ENCODE assay signal across 10 mouse cellular contexts in the genomic region with DNA sequence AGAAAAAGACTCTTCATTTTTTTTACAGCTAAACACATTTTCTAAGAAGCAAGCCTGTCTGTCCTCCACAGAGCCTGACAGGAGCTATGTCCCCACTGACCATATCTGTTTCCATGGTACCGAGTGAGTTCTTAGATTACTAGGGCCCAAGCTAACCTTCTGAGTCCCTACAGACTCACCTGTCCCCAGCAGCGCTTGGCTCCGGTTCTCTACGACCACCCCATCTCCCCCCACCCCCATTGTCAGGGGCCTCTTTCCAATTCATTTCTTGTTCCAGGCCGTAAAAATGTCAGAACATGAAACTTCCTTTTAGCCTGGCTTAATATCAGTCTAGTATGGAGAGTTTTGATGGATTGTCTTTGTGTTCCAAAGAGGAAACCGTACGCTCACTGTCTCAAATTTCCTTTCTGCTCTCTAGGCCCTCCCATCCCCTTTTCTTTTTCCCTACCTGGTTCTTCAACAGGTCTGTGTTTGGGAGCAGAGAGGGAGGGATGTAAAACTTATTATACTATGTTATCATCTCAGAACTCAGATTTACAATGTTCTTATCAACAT.
DNase-seq lines count a peak whose midpoint lies in the region; ATAC-seq lines count a peak whose summit lies in the region.
"Had no signal": no experiment of that assay in that cellular context is flagged by ENCODE, and none has a peak within 500 bp of the region (broad histone marks: within the 10 kb centered on the region; RNA-seq: fewer than 3 reads in every experiment).

No protein-coding gene starts in this region.

- no peaks in the 10 kb centered on the region for H3K27me3 ChIP-seq in heart, embryonic 15.5 days
- H3K27me3 ChIP-seq in embryonic facial prominence, embryonic 14.5 days (replicated peaks; ENCODE audit: control insufficient read depth, insufficient read depth, low read length), result no peaks in the 10 kb centered on the region
- no peaks in the 10 kb centered on the region for H3K27me3 ChIP-seq in hindbrain, embryonic 14.5 days (ENCODE audit: control insufficient read depth, insufficient read depth, low read length)
- no peaks in the 10 kb centered on the region for H3K27me3 ChIP-seq in midbrain, embryonic 16.5 days (ENCODE audit: control insufficient read depth, insufficient read depth, low read depth, low read length)
- H3K27me3 ChIP-seq: heart, embryonic 12.5 days had no signal

- peak overlapping the region; percentile 15; the same call in 1 of the 2 replicates for H3K27ac ChIP-seq in heart, embryonic 15.5 days
- H3K27ac ChIP-seq in embryonic facial prominence, embryonic 14.5 days (replicated peaks; ENCODE audit: low read depth, low read length), result peak overlapping the region; percentile 97
- peak overlapping the region; percentile 97 for H3K27ac ChIP-seq in hindbrain, embryonic 14.5 days
- peak overlapping the region; percentile 97 for H3K27ac ChIP-seq in midbrain, embryonic 16.5 days (ENCODE audit: low read length)

- H3K9me3 ChIP-seq in heart, embryonic 15.5 days (replicated peaks), result no peaks in the 10 kb centered on the region
- H3K9me3 ChIP-seq in embryonic facial prominence, embryonic 14.5 days (ENCODE audit: control insufficient read depth, low read length), result no peaks in the 10 kb centered on the region
- no peaks in the 10 kb centered on the region for H3K9me3 ChIP-seq in hindbrain, embryonic 14.5 days (ENCODE audit: control insufficient read depth, low read length)
- no peaks in the 10 kb centered on the region for H3K9me3 ChIP-seq in midbrain, embryonic 16.5 days (replicated peaks; ENCODE audit: control insufficient read depth, low read length, poor library complexity, severe bottlenecking)
- H3K9me3 ChIP-seq: heart, embryonic 12.5 days had no signal

- no peak for DNase-seq in heart, postnatal 4 days
- peak; percentile 66 for DNase-seq in embryonic facial prominence, embryonic 14.5 days (ENCODE audit: low spot score)
- no peak for DNase-seq in hindbrain, embryonic 14.5 days (ENCODE audit: low spot score)
- DNase-seq in ovary, postnatal 14 days (ENCODE audit: low spot score), result no peak
- no peak for DNase-seq in gastrocnemius, postnatal 4 days (ENCODE audit: low spot score in 2 of 2)
- DNase-seq in cerebellum, postnatal 25 days, result no peak
- DNase-seq: liver, postnatal 0 days had no signal

- H3K36me3 ChIP-seq in heart, embryonic 15.5 days, result no peaks in the 10 kb centered on the region
- no peaks in the 10 kb centered on the region for H3K36me3 ChIP-seq in embryonic facial prominence, embryonic 14.5 days (ENCODE audit: control insufficient read depth, insufficient read depth, low read length)
- no peaks in the 10 kb centered on the region for H3K36me3 ChIP-seq in hindbrain, embryonic 14.5 days (replicated peaks; ENCODE audit: control insufficient read depth, insufficient read depth)
- no peaks in the 10 kb centered on the region for H3K36me3 ChIP-seq in midbrain, embryonic 16.5 days (ENCODE audit: control insufficient read depth, insufficient read depth, low read length)
- H3K36me3 ChIP-seq: heart, embryonic 12.5 days had no signal

- H3K4me2 ChIP-seq in heart, embryonic 15.5 days, result no peak overlapping the region
- peak overlapping the region; percentile 82 for H3K4me2 ChIP-seq in embryonic facial prominence, embryonic 14.5 days (ENCODE audit: low read depth, low read length)
- H3K4me2 ChIP-seq in hindbrain, embryonic 14.5 days (replicated peaks), result peak overlapping the region; percentile 62
- peak overlapping the region; percentile 79 for H3K4me2 ChIP-seq in midbrain, embryonic 16.5 days (ENCODE audit: low read length)

- H3K4me3 ChIP-seq in heart, embryonic 15.5 days, result no peak overlapping the region
- no peak overlapping the region for H3K4me3 ChIP-seq in embryonic facial prominence, embryonic 14.5 days (ENCODE audit: low read depth, low read length)
- H3K4me3 ChIP-seq in hindbrain, embryonic 14.5 days (replicated peaks; ENCODE audit: low read length), result 0 out of 2 replicates have a peak overlapping the region, but pooled peaks have one; percentile 14
- peak overlapping the region; percentile 29 for H3K4me3 ChIP-seq in midbrain, embryonic 16.5 days (ENCODE audit: low read depth, low read length)

- H3K9ac ChIP-seq in heart, embryonic 15.5 days, result no peak overlapping the region
- H3K9ac ChIP-seq in embryonic facial prominence, embryonic 14.5 days (ENCODE audit: low read depth, low read length), result peak overlapping the region; percentile 17; the same call in 1 of the 2 replicates
- H3K9ac ChIP-seq in hindbrain, embryonic 14.5 days, result peak overlapping the region; percentile 71
- H3K9ac ChIP-seq in midbrain, embryonic 16.5 days (ENCODE audit: low read depth, low read length), result peak overlapping the region; percentile 83
- H3K9ac ChIP-seq: liver, postnatal 0 days had no signal

- ATAC-seq in heart, embryonic 15.5 days (replicated peaks; ENCODE audit: insufficient number of reproducible peaks, insufficient read depth, low FRiP score, low read depth), result no peak
- no peak for ATAC-seq in embryonic facial prominence, embryonic 14.5 days (ENCODE audit: low read depth)
- no peak for ATAC-seq in hindbrain, embryonic 14.5 days (ENCODE audit: low FRiP score)
- no peak for ATAC-seq in midbrain, embryonic 16.5 days
- ATAC-seq: liver, postnatal 0 days had no signal

- H3K4me1 ChIP-seq in heart, embryonic 15.5 days (replicated peaks), result peaks cover 27% of the 10 kb centered on the region
- H3K4me1 ChIP-seq in embryonic facial prominence, embryonic 14.5 days (ENCODE audit: control insufficient read depth, insufficient read depth, low read length), result peaks cover 32% of the 10 kb centered on the region
- peaks cover 40% of the 10 kb centered on the region for H3K4me1 ChIP-seq in hindbrain, embryonic 14.5 days (replicated peaks; ENCODE audit: control insufficient read depth, insufficient read depth, low read length)
- H3K4me1 ChIP-seq in midbrain, embryonic 16.5 days (ENCODE audit: control insufficient read depth, insufficient read depth, low read length), result peaks cover 43% of the 10 kb centered on the region

- 62% methylated on average over 7 of the region's 7 CpGs for WGBS in heart, embryonic 15.5 days
- WGBS in embryonic facial prominence, embryonic 14.5 days, result 27% methylated on average over 7 of the region's 7 CpGs
- 33% methylated on average over 7 of the region's 7 CpGs for WGBS in hindbrain, embryonic 14.5 days
- 30% methylated on average over 7 of the region's 7 CpGs for WGBS in midbrain, embryonic 16.5 days

Comparison
In these comparisons a context has a peak if more than half of its experiments do, and no peak if none do; other contexts are left out.
1. H3K27ac ChIP-seq: peak in every context shown above with its lines; median percentile 97 in embryonic facial prominence, embryonic 14.5 days; 97 in hindbrain, embryonic 14.5 days; 97 in midbrain, embryonic 16.5 days; 15 in heart, embryonic 15.5 days.
2. H3K4me3 ChIP-seq: peak in hindbrain, embryonic 14.5 days (single experiment) and midbrain, embryonic 16.5 days (single experiment); none in heart, embryonic 15.5 days (single experiment) and embryonic facial prominence, embryonic 14.5 days (single experiment).